Mouse (Mus musculus) heart, postnatal 25 days (tissue): ENCODE results near the gene Olfr284. TPM values are rescaled to one million over a fixed set of nuclear protein-coding genes. Genes with fewer than 3 reads are reported as not detected.

Experiments
- DNase-seq: peaks from one replicate; pipeline ENCODE4 v3.0.0; 2022; ENCODE audit warnings: low spot score
- intact Hi-C: fragments of 180-260 bp; cut with DNase I; formaldehyde crosslinking; loops from one replicate; pipeline ENCODE4 v1.15.1; 2025
- total RNA-seq, 2 experiments: library from RNA; stranded (reverse); gene quantifications; 2 replicates each; pipeline ENCODE4 v1.2.3; 2021

Gene Olfr284
- not detected for total RNA-seq

- DNase-seq, result no peak
- intact Hi-C loops, result no loop called here
These were observed at the start of gene Olfr284 for GRCm38 (mm10) chr15:98340887-98341286. Gene Olfr284, minus strand, starts transcription at chr15:98340987.

GRCm38 (mm10) chr15:98389796-98390195, 49.0 kb upstream of the Olfr284 start:
- DNase-seq, result peak; percentile 20
- intact Hi-C loops, result loop anchor here (2.0 to 5.0 kb wide), 2 partner anchors 209 to 297 kb away; partner anchors contain the start of genes Pfkm and Senp1

- no peak for DNase-seq
- intact Hi-C loops, result loop anchor here (2.0 to 5.0 kb wide), 2 partner anchors 207 to 295 kb away; partner anchors contain the start of genes Pfkm and Senp1
These were observed 46.8 kb upstream of the Olfr284 start for GRCm38 (mm10) chr15:98387621-98388020.

GRCm38 (mm10) chr15:98380846-98381245, 40.1 kb upstream of the Olfr284 start, which contains the start of gene Olfr283:
Gene Olfr283, minus strand, starts transcription at chr15:98380946.
- DNase-seq, result no peak
- intact Hi-C loops, result no loop called here

- intact Hi-C loops, result no loop called here
- no peak for DNase-seq
These were observed 37.4 kb upstream of the Olfr284 start for GRCm38 (mm10) chr15:98378209-98378608.

- intact Hi-C loops, result no loop called here
- no peak for DNase-seq
These were observed 23.5 kb downstream of the Olfr284 start, which contains the start of gene Olfr285 for GRCm38 (mm10) chr15:98317177-98317724. Gene Olfr285, minus strand, starts transcription at chr15:98317353.

- DNase-seq, result no peak
- intact Hi-C loops, result no loop called here
These were observed 25.1 kb downstream of the Olfr284 start for GRCm38 (mm10) chr15:98315703-98316102.

GRCm38 (mm10) chr15:98295628-98296551, 44.9 kb downstream of the Olfr284 start, which contains the start of gene Zfp641:
Gene Zfp641, minus strand, starts transcription at chr15:98296161.
- intact Hi-C loops, result no loop called here
- DNase-seq, result no peak

GRCm38 (mm10) chr15:98293651-98294050, 47.1 kb downstream of the Olfr284 start:
- intact Hi-C loops, result no loop called here
- DNase-seq, result no peak

Other genes starting within 250 kb of the Olfr284 start
- gene Pfkm, start 248.4 kb downstream of the Olfr284 start, total RNA-seq, result 100 to 1,000 TPM; 887 to 925 TPM
- 10 to 100 TPM in 1 of 2 experiments, 1 to 10 TPM in 1; 9.9 to 10.2 TPM for gene Senp1, start 247.2 kb downstream of the Olfr284 start, total RNA-seq
- gene Asb8, start 175.4 kb downstream of the Olfr284 start, total RNA-seq, result 100 to 1,000 TPM; 102 to 106 TPM
- under 1 TPM; 0.81 to 0.91 TPM for gene Ccdc184, start 173.8 kb downstream of the Olfr284 start, total RNA-seq
- gene Olfr288, start 145.4 kb downstream of the Olfr284 start, total RNA-seq, result not detected
- not detected for gene Gm44579, start 120.0 kb downstream of the Olfr284 start, total RNA-seq
- gene Olfr287, start 119.9 kb downstream of the Olfr284 start, total RNA-seq, result not detected
- gene Olfr286, start 106.5 kb downstream of the Olfr284 start, total RNA-seq, result not detected
- not detected for gene H1fnt, start 83.7 kb downstream of the Olfr284 start, total RNA-seq
- 1 to 10 TPM; 5.3 to 6.2 TPM for gene Zfp641, start 44.8 kb downstream of the Olfr284 start, total RNA-seq
- gene Olfr285, start 23.6 kb downstream of the Olfr284 start, total RNA-seq, result not detected
- not detected for gene Olfr283, start 40.0 kb upstream of the Olfr284 start, total RNA-seq
- gene Olfr282, start 90.2 kb upstream of the Olfr284 start, total RNA-seq, result not detected
- gene Olfr281, start 111.6 kb upstream of the Olfr284 start, total RNA-seq, result not detected
- not detected for gene OR5BS1P, start 128.9 kb upstream of the Olfr284 start, total RNA-seq
- not detected for gene Lalba, start 141.7 kb upstream of the Olfr284 start, total RNA-seq
- not detected for gene Olfr279, start 151.4 kb upstream of the Olfr284 start, total RNA-seq
- gene Kansl2, start 193.3 kb upstream of the Olfr284 start, total RNA-seq, result 10 to 100 TPM; 74.0 to 75.6 TPM
- gene Ccnt1, start 229.9 kb upstream of the Olfr284 start, total RNA-seq, result 10 to 100 TPM; 31.0 to 31.9 TPM
- 1 to 10 TPM in 1 of 2 experiments, under 1 TPM in 1; 0.68 to 1.0 TPM for gene 4930415O20Rik, start 230.0 kb upstream of the Olfr284 start, total RNA-seq